Mouse (Mus musculus) T-helper 1 cell (primary cell): ENCODE data around the gene Cd3g.

Experiments used
- in situ Hi-C: fragments of 300-600 bp; cut with MboI, MseI; formaldehyde crosslinking; loops from one replicate; pipeline ENCODE4 v1.15.1; 2025; ENCODE audit warnings: high pct_unique_total_duplicates

Cd3g gene

GRCm38 (mm10) chr9:44980242-44980641 lies at the start of gene Cd3g:
TSS of gene Cd3g (minus strand) at chr9:44980431.
- in situ Hi-C loops = no loop called here

- in situ Hi-C loops = loop anchor here (5.0 kb wide), 1 partner anchor 115 kb away; no protein-coding TSS in a partner anchor
Measured at GRCm38 (mm10) chr9:45027376-45027775, 47.1 kb upstream of the Cd3g start.

- in situ Hi-C loops = no loop called here
Measured at GRCm38 (mm10) chr9:45024187-45024586, 44.0 kb upstream of the Cd3g start.

- in situ Hi-C loops = no loop called here
Measured at GRCm38 (mm10) chr9:45023638-45024037, 43.4 kb upstream of the Cd3g start.

GRCm38 (mm10) chr9:45022800-45023199 lies 42.6 kb upstream of the Cd3g start:
- in situ Hi-C loops = no loop called here

- in situ Hi-C loops = loop anchor here (10.0 kb wide), 1 partner anchor 57 kb away; the partner anchor contains the start of gene Jaml
Measured at GRCm38 (mm10) chr9:45018031-45018430, 37.8 kb upstream of the Cd3g start.

- in situ Hi-C loops = loop anchor here (10.0 kb wide), 1 partner anchor 59 kb away; the partner anchor contains the start of gene Jaml
Measured at GRCm38 (mm10) chr9:45015841-45016240, 35.6 kb upstream of the Cd3g start.

GRCm38 (mm10) chr9:45014879-45015278 lies 34.6 kb upstream of the Cd3g start:
- in situ Hi-C loops = loop anchor here (5.0 to 10.0 kb wide), 3 partner anchors 38 to 98 kb away; partner anchors contain the start of gene Jaml

GRCm38 (mm10) chr9:45011291-45011690 lies 31.1 kb upstream of the Cd3g start:
- in situ Hi-C loops = loop anchor here (5.0 to 10.0 kb wide), 3 partner anchors 34 to 94 kb away; partner anchors contain the start of gene Jaml

- in situ Hi-C loops = loop anchor here (5.0 to 10.0 kb wide), 3 partner anchors 33 to 93 kb away; partner anchors contain the start of gene Jaml
Measured at GRCm38 (mm10) chr9:45010461-45010860, 30.2 kb upstream of the Cd3g start.

- in situ Hi-C loops = loop anchor here (5.0 to 10.0 kb wide), 3 partner anchors 32 to 92 kb away; partner anchors contain the start of gene Jaml
Measured at GRCm38 (mm10) chr9:45009180-45010078, 29.2 kb upstream of the Cd3g start, which contains the start of gene Cd3e. TSS of gene Cd3e (minus strand) at chr9:45009627.

GRCm38 (mm10) chr9:45008342-45008741 lies 28.1 kb upstream of the Cd3g start:
- in situ Hi-C loops = no loop called here

- in situ Hi-C loops = no loop called here
Measured at GRCm38 (mm10) chr9:45007404-45007803, 27.2 kb upstream of the Cd3g start.

GRCm38 (mm10) chr9:45000249-45000648 lies 20.0 kb upstream of the Cd3g start:
- in situ Hi-C loops = no loop called here

GRCm38 (mm10) chr9:44999776-45000175 lies 19.5 kb upstream of the Cd3g start:
- in situ Hi-C loops = no loop called here

- in situ Hi-C loops = no loop called here
Measured at GRCm38 (mm10) chr9:44999171-44999570, 18.9 kb upstream of the Cd3g start.

- in situ Hi-C loops = no loop called here
Measured at GRCm38 (mm10) chr9:44998138-44998537, 17.9 kb upstream of the Cd3g start.

GRCm38 (mm10) chr9:44996590-44996989 lies 16.4 kb upstream of the Cd3g start:
- in situ Hi-C loops = no loop called here

GRCm38 (mm10) chr9:44994962-44995361 lies 14.7 kb upstream of the Cd3g start:
- in situ Hi-C loops = no loop called here

GRCm38 (mm10) chr9:44993268-44993667 lies 13.0 kb upstream of the Cd3g start:
- in situ Hi-C loops = no loop called here

- in situ Hi-C loops = no loop called here
Measured at GRCm38 (mm10) chr9:44992271-44992670, 12.0 kb upstream of the Cd3g start.

GRCm38 (mm10) chr9:44991821-44992220 lies 11.6 kb upstream of the Cd3g start:
- in situ Hi-C loops = no loop called here

GRCm38 (mm10) chr9:44986976-44987375 lies 6.7 kb upstream of the Cd3g start:
- in situ Hi-C loops = no loop called here
